Mouse (Mus musculus): ENCODE data around the gene Car11.

GRCm38 (mm10) chr7:45725713-45726112 is 26.1 kb downstream of the Car11 start, which contains the start of gene Spaca4:
- no peak for TF ChIP-seq MYOD1 (IDR thresholded peaks at IDR 0.05; ENCODE audit: control insufficient read depth in 1 of 3, insufficient read length in 2 of 3, low read depth in 2 of 3)
- TF ChIP-seq USF1 (IDR thresholded peaks at IDR 0.05; ENCODE audit: low read depth), result no peak
- TF ChIP-seq POLR2A (IDR thresholded peaks at IDR 0.05; ENCODE audit: insufficient read length, low read depth), result no peak
- no peak for TF ChIP-seq MAX (IDR thresholded peaks at IDR 0.05; ENCODE audit: low read depth)
- TF ChIP-seq CEBPB (IDR thresholded peaks at IDR 0.05; ENCODE audit: insufficient read depth, poor library complexity, severe bottlenecking), result no peak
- no peak for TF ChIP-seq TCF12 (IDR thresholded peaks at IDR 0.05; ENCODE audit: insufficient read depth, poor library complexity, severe bottlenecking)
